Mouse (Mus musculus): ENCODE measurements around the gene Ercc2. TPM values are rescaled to one million over a fixed set of nuclear protein-coding genes. Genes with fewer than 3 reads are reported as not detected.

Ercc2 gene
- total and polyA plus RNA-seq, 3 experiments: 14.8 to 36.0 (median 17.2) TPM

GRCm38 (mm10) chr7:19430402-19430801, 48.6 kb downstream of the Ercc2 start:
- peaks cover 97% of the 10 kb centered on the region for H3K36me3 ChIP-seq (replicated peaks)
- no peak overlapping the region for H3K4me3 ChIP-seq (ENCODE audit: low read depth, low read length)
- no peak for TF ChIP-seq GATA2 (IDR thresholded peaks at IDR 0.05; ENCODE audit: borderline replicate concordance, low read depth, low read length)
- TF ChIP-seq CTCF (IDR thresholded peaks at IDR 0.05; ENCODE audit: low read depth, low read length): no peak
- no peak for TF ChIP-seq POLR2AphosphoS5 (IDR thresholded peaks at IDR 0.05; ENCODE audit: insufficient replicate concordance, low read depth, low read length)
- no peak for TF ChIP-seq GATA1 (IDR thresholded peaks at IDR 0.05; ENCODE audit: borderline replicate concordance, low read length)
- TF ChIP-seq TAL1 (conservative IDR thresholded peaks at IDR 0.05; ENCODE audit: low read depth, low read length): no peak
- no peak for DNase-seq (ENCODE audit: low spot score)
- H3K4me1 ChIP-seq (ENCODE audit: insufficient read depth, low read depth, low read length): peaks cover 2% of the 10 kb centered on the region; the same call in 1 of the 2 replicates
- H3K27me3 ChIP-seq (ENCODE audit: insufficient read depth, low read length): no peaks in the 10 kb centered on the region
- ATAC-seq (ENCODE audit: extremely low read depth, insufficient number of reproducible peaks, low FRiP score, poor library complexity, severe bottlenecking): no peak
- peaks cover 4% of the 10 kb centered on the region for H3K9me3 ChIP-seq (replicated peaks)

GRCm38 (mm10) chr7:19432475-19432874, 50.7 kb downstream of the Ercc2 start:
- Histone ChIP-seq H3K27me3 (ENCODE audit: insufficient read depth, low read length) (no peaks in the 10 kb centered on the region), H3K9me3 (replicated peaks) (peaks cover 4% of the 10 kb centered on the region), H3K4me3 (ENCODE audit: low read depth, low read length) (no peak overlapping the region), H3K36me3 (replicated peaks) (peaks cover 98% of the 10 kb centered on the region), H3K4me1 (ENCODE audit: insufficient read depth, low read depth, low read length) (no peaks in the 10 kb centered on the region)
- TF ChIP-seq GATA1 (IDR thresholded peaks at IDR 0.05; ENCODE audit: borderline replicate concordance, low read length): no peak
- no peak for TF ChIP-seq GATA2 (IDR thresholded peaks at IDR 0.05; ENCODE audit: borderline replicate concordance, low read depth, low read length)
- TF ChIP-seq CTCF (IDR thresholded peaks at IDR 0.05; ENCODE audit: low read depth, low read length): 0 out of 2 replicates have a peak, but pooled peaks have one; percentile 17
- TF ChIP-seq POLR2AphosphoS5 (IDR thresholded peaks at IDR 0.05; ENCODE audit: insufficient replicate concordance, low read depth, low read length): no peak
- no peak for TF ChIP-seq TAL1 (conservative IDR thresholded peaks at IDR 0.05; ENCODE audit: low read depth, low read length)
- ATAC-seq (ENCODE audit: extremely low read depth, insufficient number of reproducible peaks, low FRiP score, poor library complexity, severe bottlenecking): no peak
- DNase-seq (ENCODE audit: low spot score): no peak

GRCm38 (mm10) chr7:19436276-19436675, 54.5 kb downstream of the Ercc2 start:
- Histone ChIP-seq H3K4me1 (ENCODE audit: insufficient read depth, low read depth, low read length) (no peaks in the 10 kb centered on the region), H3K36me3 (replicated peaks) (peaks cover 89% of the 10 kb centered on the region)
- ATAC-seq (ENCODE audit: extremely low read depth, insufficient number of reproducible peaks, low FRiP score, poor library complexity, severe bottlenecking): no peak

GRCm38 (mm10) chr7:19437048-19437447, 55.2 kb downstream of the Ercc2 start:
- H3K27me3 ChIP-seq (ENCODE audit: insufficient read depth, low read length): no peaks in the 10 kb centered on the region
- H3K4me3 ChIP-seq (ENCODE audit: low read depth, low read length): no peak overlapping the region
- peaks cover 4% of the 10 kb centered on the region for H3K9me3 ChIP-seq (replicated peaks)
- ATAC-seq (ENCODE audit: extremely low read depth, insufficient number of reproducible peaks, low FRiP score, poor library complexity, severe bottlenecking): no peak
- H3K36me3 ChIP-seq (replicated peaks): peaks cover 88% of the 10 kb centered on the region
- no peaks in the 10 kb centered on the region for H3K4me1 ChIP-seq (ENCODE audit: insufficient read depth, low read depth, low read length)
- no peak for TF ChIP-seq GATA2 (IDR thresholded peaks at IDR 0.05; ENCODE audit: borderline replicate concordance, low read depth, low read length)
- no peak for TF ChIP-seq POLR2AphosphoS5 (IDR thresholded peaks at IDR 0.05; ENCODE audit: insufficient replicate concordance, low read depth, low read length)
- TF ChIP-seq CTCF (IDR thresholded peaks at IDR 0.05; ENCODE audit: low read depth, low read length): no peak
- TF ChIP-seq GATA1 (IDR thresholded peaks at IDR 0.05; ENCODE audit: borderline replicate concordance, low read length): no peak
- no peak for TF ChIP-seq TAL1 (conservative IDR thresholded peaks at IDR 0.05; ENCODE audit: low read depth, low read length)
- no peak for DNase-seq (ENCODE audit: low spot score)

More at GRCm38 (mm10) chr7:19436276-19436675, 54.5 kb downstream of the Ercc2 start:
- TF ChIP-seq GATA2 (IDR thresholded peaks at IDR 0.05; ENCODE audit: borderline replicate concordance, low read depth, low read length) (no peak), GATA1 (IDR thresholded peaks at IDR 0.05; ENCODE audit: borderline replicate concordance, low read length) (no peak), TAL1 (conservative IDR thresholded peaks at IDR 0.05; ENCODE audit: low read depth, low read length) (no peak), CTCF (IDR thresholded peaks at IDR 0.05; ENCODE audit: low read depth, low read length) (no peak)
- Histone ChIP-seq H3K27me3 (ENCODE audit: insufficient read depth, low read length) (no peaks in the 10 kb centered on the region), H3K4me3 (ENCODE audit: low read depth, low read length) (no peak overlapping the region), H3K9me3 (replicated peaks) (peaks cover 4% of the 10 kb centered on the region)
- DNase-seq (ENCODE audit: low spot score): no peak

GRCm38 (mm10) chr7:19441448-19442091, 59.8 kb downstream of the Ercc2 start:
- no peak for DNase-seq (ENCODE audit: low spot score)
- peaks cover 78% of the 10 kb centered on the region for H3K36me3 ChIP-seq (replicated peaks)
- H3K4me3 ChIP-seq (ENCODE audit: low read depth, low read length): no peak overlapping the region

GRCm38 (mm10) chr7:19443344-19443743, 61.5 kb downstream of the Ercc2 start:
- Histone ChIP-seq H3K36me3 (replicated peaks) (peaks cover 77% of the 10 kb centered on the region), H3K9me3 (replicated peaks) (no peaks in the 10 kb centered on the region), H3K4me1 (ENCODE audit: insufficient read depth, low read depth, low read length) (no peaks in the 10 kb centered on the region), H3K4me3 (ENCODE audit: low read depth, low read length) (no peak overlapping the region), H3K27me3 (ENCODE audit: insufficient read depth, low read length) (no peaks in the 10 kb centered on the region)
- TF ChIP-seq POLR2AphosphoS5 (IDR thresholded peaks at IDR 0.05; ENCODE audit: insufficient replicate concordance, low read depth, low read length): no peak
- peak; percentile 95 for TF ChIP-seq CTCF (IDR thresholded peaks at IDR 0.05; ENCODE audit: low read depth, low read length)
- ATAC-seq (ENCODE audit: extremely low read depth, insufficient number of reproducible peaks, low FRiP score, poor library complexity, severe bottlenecking) (no peak), DNase-seq (ENCODE audit: low spot score) (peak; percentile 45)

More at GRCm38 (mm10) chr7:19441448-19442091, 59.8 kb downstream of the Ercc2 start:
- TF ChIP-seq POLR2AphosphoS5 (IDR thresholded peaks at IDR 0.05; ENCODE audit: insufficient replicate concordance, low read depth, low read length) (no peak), TAL1 (conservative IDR thresholded peaks at IDR 0.05; ENCODE audit: low read depth, low read length) (no peak)
- H3K27me3 ChIP-seq (ENCODE audit: insufficient read depth, low read length): no peaks in the 10 kb centered on the region
- no peaks in the 10 kb centered on the region for H3K9me3 ChIP-seq (replicated peaks)
- no peaks in the 10 kb centered on the region for H3K4me1 ChIP-seq (ENCODE audit: insufficient read depth, low read depth, low read length)
- no peak for ATAC-seq (ENCODE audit: extremely low read depth, insufficient number of reproducible peaks, low FRiP score, poor library complexity, severe bottlenecking)

Data from G1E (cell line).